Mouse (Mus musculus) neural tube, embryonic 14.5 days (tissue): ENCODE data around the gene Iqcf5. TPM values are rescaled to one million over a fixed set of nuclear protein-coding genes. Genes with fewer than 3 reads are reported as not detected.

ENCODE experiments used
- ATAC-seq: fragments of 200-750 bp; cut with Nextera tagmentation; 2 replicates; pipeline ENCODE4 v1.8.0; 2017; ENCODE audit warnings: low read depth, mild to moderate bottlenecking, moderate TSS enrichment, moderate library complexity
- H3K27ac ChIP-seq: fragments of 300-500 bp; sonication (generic); 2 replicates; pipeline ENCODE4 v1.5.1; 2014; ENCODE audit warnings: low read depth, mild to moderate bottlenecking, control low read depth, low read length, moderate library complexity, mixed read lengths
- H3K27me3 ChIP-seq: fragments of 300-500 bp; sonication (generic); 2 replicates; pipeline ENCODE4 v1.6.1; 2014; ENCODE audit warnings: low read length; ENCODE audit not compliant: control insufficient read depth, insufficient read depth
- H3K36me3 ChIP-seq: fragments of 300-500 bp; sonication (generic); 2 replicates; pipeline ENCODE4 v1.6.1; 2014; ENCODE audit warnings: low read length, mixed read lengths; ENCODE audit not compliant: control insufficient read depth, insufficient read depth
- H3K4me1 ChIP-seq: fragments of 300-500 bp; sonication (generic); 2 replicates; pipeline ENCODE4 v1.6.1; 2014; ENCODE audit warnings: low read length; ENCODE audit not compliant: control insufficient read depth, insufficient read depth
- H3K4me2 ChIP-seq: fragments of 300-500 bp; sonication (generic); 2 replicates; pipeline ENCODE4 v1.6.1; 2014; ENCODE audit warnings: mild to moderate bottlenecking, low read depth, low read length, control low read depth
- H3K4me3 ChIP-seq: fragments of 300-500 bp; sonication (generic); 2 replicates; pipeline ENCODE4 v1.5.1; 2014; ENCODE audit warnings: low read depth, low read length, control low read depth, mixed read lengths
- H3K9ac ChIP-seq: fragments of 300-500 bp; sonication (generic); replicated peaks from 2 replicates; pipeline ENCODE4 v1.6.1; 2014; ENCODE audit warnings: low read depth, mild to moderate bottlenecking, control low read depth, low read length, mixed read lengths
- H3K9me3 ChIP-seq: fragments of 300-500 bp; sonication (generic); 2 replicates; pipeline ENCODE4 v1.6.1; 2016; ENCODE audit warnings: low read length; ENCODE audit not compliant: control insufficient read depth
- WGBS: fragments of 180-500 bp; shearing (Covaris S2); extraction: QIAGEN DNeasy Blood & Tissue Kit; methylation state at CpG from one replicate; pipeline ENCODE4 v1.1.7; 2014; 5-methylcytosine and 5-hydroxymethylcytosine counted together
- polyA plus RNA-seq: library from polyadenylated mRNA; unstranded; fragments of >200 nt; fragmentation: Nextera tagmentation; extraction: Ambion mirVana; gene quantifications from 2 replicates; pipeline ENCODE4 v1.2.1, GENCODE M21; 2014

Iqcf5 gene
- not detected in 2 replicates for polyA plus RNA-seq

DNA sequence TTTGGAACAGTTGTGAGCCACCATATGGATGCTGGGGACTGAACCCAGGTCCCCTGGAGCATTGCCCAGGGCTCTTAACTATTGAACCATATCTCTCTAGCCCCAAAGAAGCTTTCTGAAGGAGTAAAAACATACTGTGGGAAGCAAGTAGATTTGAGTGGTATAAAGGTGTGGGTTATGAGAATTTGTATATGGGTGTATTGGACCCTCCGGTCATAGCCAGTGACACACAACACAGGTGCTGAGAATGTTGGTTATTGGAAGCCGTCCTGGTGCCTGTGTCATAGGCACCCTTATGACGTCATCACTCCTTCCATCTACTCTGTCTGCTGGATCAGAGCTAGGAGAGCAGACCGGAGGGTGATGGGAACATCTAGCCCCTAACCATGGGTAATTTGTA is at the start of gene Iqcf5:
Gene Iqcf5 (plus strand): TSS at position 301 of the 400 bp plus-strand sequence.
- H3K9ac ChIP-seq, result no peak within 1 kb of the TSS
- H3K27me3 ChIP-seq, result no peaks in the 10 kb centered on the region
- no peak within 1 kb of the TSS for H3K27ac ChIP-seq
- no peaks in the 10 kb centered on the region for H3K4me1 ChIP-seq
- no peaks in the 10 kb centered on the region for H3K36me3 ChIP-seq
- no peak within 1 kb of the TSS for H3K4me2 ChIP-seq
- no peak for ATAC-seq
- H3K9me3 ChIP-seq, result no peaks in the 10 kb centered on the region
- H3K4me3 ChIP-seq, result no peak within 1 kb of the TSS
- WGBS, result 89% methylated on average over 4 of the region's 4 CpGs

DNA sequence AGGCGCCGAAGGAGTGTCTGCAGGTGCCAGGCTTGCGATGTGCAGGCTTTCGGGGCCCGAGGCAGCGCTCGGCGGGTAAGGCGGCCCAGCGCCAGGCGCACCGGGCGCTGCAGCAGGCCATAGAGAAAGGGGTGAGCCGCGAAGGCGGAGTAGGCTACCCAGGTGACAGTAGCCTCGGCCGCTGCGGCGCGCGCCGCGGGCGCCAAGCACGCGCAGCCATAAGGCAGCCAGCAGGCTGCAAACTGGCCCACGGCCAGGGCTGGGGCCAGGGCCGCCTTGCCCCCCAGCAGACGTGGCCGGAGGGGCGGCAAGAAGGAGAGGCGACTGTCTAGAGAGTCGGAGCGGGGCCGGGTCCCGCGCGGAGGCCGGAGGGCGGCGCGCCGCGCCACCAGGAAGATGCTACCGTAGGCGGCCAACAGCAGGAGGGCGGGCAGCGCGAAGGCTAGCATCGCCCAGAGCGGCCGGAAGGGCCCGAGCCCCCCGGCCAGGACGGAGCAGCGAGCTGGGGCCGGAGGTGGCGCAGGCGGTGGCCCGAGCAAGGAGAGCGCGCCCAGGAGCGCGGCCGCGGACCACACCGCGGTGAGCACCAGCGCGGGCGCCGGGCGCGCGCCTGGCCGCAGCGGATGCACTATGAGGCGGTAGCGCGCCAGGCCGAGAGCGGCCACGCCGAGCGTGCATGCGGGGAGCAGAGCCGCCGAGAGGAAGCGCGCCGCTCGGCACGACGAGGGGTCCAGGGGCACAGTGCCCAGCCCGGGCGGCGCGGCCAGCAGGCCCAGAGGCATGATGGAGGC is 49.4 kb upstream of the Iqcf5 start:
- Histone ChIP-seq H3K9ac (peak overlapping the region; percentile 77), H3K27me3 (no peaks in the 10 kb centered on the region), H3K27ac (peak overlapping the region; percentile 89), H3K4me3 (peak overlapping the region; percentile 50), H3K4me1 (peaks cover 18% of the 10 kb centered on the region), H3K36me3 (peaks cover 37% of the 10 kb centered on the region), H3K9me3 (no peaks in the 10 kb centered on the region), H3K4me2 (peak overlapping the region; percentile 97)
- WGBS, result under 1% methylated on average over 89 of the region's 99 CpGs
- ATAC-seq, result peak; percentile 76

GRCm38 (mm10) chr9:106465571-106466200 is 48.7 kb upstream of the Iqcf5 start, which contains the start of gene Gpr62:
Gpr62 (minus strand) TSS chr9:106465938.
- Histone ChIP-seq H3K9me3 (no peaks in the 10 kb centered on the region), H3K27ac (peak within 1 kb of the TSS; percentile 89), H3K36me3 (peaks cover 34% of the 10 kb centered on the region), H3K4me1 (peaks cover 16% of the 10 kb centered on the region), H3K4me2 (peak within 1 kb of the TSS; percentile 97), H3K27me3 (no peaks in the 10 kb centered on the region), H3K4me3 (peak within 1 kb of the TSS; percentile 50), H3K9ac (peak within 1 kb of the TSS; percentile 77)
- 24% methylated on average over 26 of the region's 26 CpGs for WGBS
- ATAC-seq, result peak; percentile 28

- no peak overlapping the region for H3K4me3 ChIP-seq
- H3K27me3 ChIP-seq, result no peaks in the 10 kb centered on the region
- WGBS, result 92% methylated on average over 6 of the region's 6 CpGs
- no peak overlapping the region for H3K27ac ChIP-seq
- no peak overlapping the region for H3K4me2 ChIP-seq
- no peak for ATAC-seq
- peaks cover 25% of the 10 kb centered on the region for H3K36me3 ChIP-seq
- peaks cover 16% of the 10 kb centered on the region for H3K4me1 ChIP-seq
- H3K9me3 ChIP-seq, result no peaks in the 10 kb centered on the region
- H3K9ac ChIP-seq, result no peak overlapping the region
Observed at GRCm38 (mm10) chr9:106466721-106467120, 47.7 kb upstream of the Iqcf5 start.

GRCm38 (mm10) chr9:106467746-106468145 is 46.6 kb upstream of the Iqcf5 start:
- H3K4me1 ChIP-seq, result peaks cover 16% of the 10 kb centered on the region
- no peaks in the 10 kb centered on the region for H3K9me3 ChIP-seq
- H3K4me3 ChIP-seq, result no peak overlapping the region
- peaks cover 16% of the 10 kb centered on the region for H3K36me3 ChIP-seq
- no peak for ATAC-seq
- no peak overlapping the region for H3K9ac ChIP-seq
- H3K4me2 ChIP-seq, result no peak overlapping the region
- WGBS, result 86% methylated on average over 7 of the region's 7 CpGs
- no peaks in the 10 kb centered on the region for H3K27me3 ChIP-seq
- H3K27ac ChIP-seq, result no peak overlapping the region

- WGBS, result 76% methylated on average over 6 of the region's 6 CpGs
- no peak overlapping the region for H3K4me3 ChIP-seq
- H3K9me3 ChIP-seq, result no peaks in the 10 kb centered on the region
- peaks cover 3% of the 10 kb centered on the region; the same call in 1 of the 2 replicates for H3K36me3 ChIP-seq
- H3K27ac ChIP-seq, result no peak overlapping the region
- H3K4me2 ChIP-seq, result no peak overlapping the region
- no peak overlapping the region for H3K9ac ChIP-seq
- peaks cover 17% of the 10 kb centered on the region for H3K4me1 ChIP-seq
- no peak for ATAC-seq
- no peaks in the 10 kb centered on the region for H3K27me3 ChIP-seq
Observed at GRCm38 (mm10) chr9:106469317-106469716, 45.1 kb upstream of the Iqcf5 start.

DNA sequence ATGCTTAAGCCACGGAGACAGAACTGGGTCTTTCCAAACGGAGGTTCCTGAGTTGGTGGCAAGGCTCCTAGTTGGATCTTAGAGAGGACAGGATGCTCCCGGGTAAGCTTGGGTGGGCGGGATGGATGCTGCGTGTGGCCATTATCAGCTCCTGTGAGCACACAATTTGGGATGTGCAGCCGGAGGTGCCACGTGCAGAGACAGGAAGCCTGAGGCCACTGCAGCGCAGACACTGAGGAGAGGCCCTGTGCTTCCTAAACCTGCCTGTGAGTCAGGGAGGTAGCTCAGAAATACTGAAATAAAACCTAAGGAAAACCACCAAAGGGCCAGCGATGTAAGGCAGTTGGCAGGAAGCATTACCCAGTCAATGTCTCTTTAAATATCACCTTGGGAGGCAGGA is 44.6 kb upstream of the Iqcf5 start:
- Histone ChIP-seq H3K9ac (no peak overlapping the region), H3K4me2 (no peak overlapping the region), H3K27me3 (no peaks in the 10 kb centered on the region), H3K4me1 (peaks cover 13% of the 10 kb centered on the region), H3K36me3 (no peaks in the 10 kb centered on the region), H3K27ac (no peak overlapping the region), H3K4me3 (no peak overlapping the region), H3K9me3 (no peaks in the 10 kb centered on the region)
- ATAC-seq, result no peak
- 73% methylated on average over 9 of the region's 9 CpGs for WGBS

GRCm38 (mm10) chr9:106470991-106471750 is 43.2 kb upstream of the Iqcf5 start:
- Histone ChIP-seq H3K4me1 (peaks cover 3% of the 10 kb centered on the region; the same call in 1 of the 2 replicates), H3K9me3 (no peaks in the 10 kb centered on the region), H3K4me3 (no peak overlapping the region), H3K27me3 (no peaks in the 10 kb centered on the region), H3K36me3 (no peaks in the 10 kb centered on the region), H3K4me2 (no peak overlapping the region), H3K27ac (no peak overlapping the region), H3K9ac (no peak overlapping the region)
- 72% methylated on average over 14 of the region's 14 CpGs for WGBS
- no peak for ATAC-seq
